Mouse (Mus musculus) small intestine, adult 2 months (tissue): ENCODE measurements at regions not wholly inside any gene's neighbourhood (a gene's known extent, or its start where the extent isn't known, plus 50 kb on each side); places are given as distances from the start of the nearest gene placed in this dataset.

Experiments used
- H3K27ac ChIP-seq: fragments of 200-500 bp; 2 replicates; pipeline ENCODE4 v1.5.1; 2012; ENCODE audit warnings: low read depth, low read length, control low read depth, inconsistent platforms; ENCODE audit not compliant: insufficient read depth
- H3K27me3 ChIP-seq: fragments of 200-500 bp; 2 replicates; pipeline ENCODE4 v1.6.1; 2012; ENCODE audit warnings: mild to moderate bottlenecking, moderate library complexity, low read length, inconsistent platforms; ENCODE audit not compliant: control insufficient read depth, insufficient read depth
- H3K36me3 ChIP-seq: fragments of 200-500 bp; 2 replicates; pipeline ENCODE4 v1.6.1; 2012; ENCODE audit warnings: mild to moderate bottlenecking, low read length, control low read depth, inconsistent platforms; ENCODE audit not compliant: control insufficient read depth, insufficient read depth
- H3K4me1 ChIP-seq: fragments of 200-500 bp; 2 replicates; pipeline ENCODE4 v1.6.1; 2012; ENCODE audit warnings: low read length, inconsistent platforms, mixed read lengths; ENCODE audit not compliant: control insufficient read depth, insufficient read depth, insufficient read length
- H3K4me3 ChIP-seq: fragments of 200-500 bp; 2 replicates; pipeline ENCODE4 v1.5.1; 2012; ENCODE audit warnings: low read depth, mild to moderate bottlenecking, control low read depth, inconsistent platforms, low read length, moderate library complexity
- CTCF ChIP-seq: fragments of 200-500 bp; IDR thresholded peaks from 2 replicates; pipeline ENCODE4 v1.5.1; 2012; ENCODE audit warnings: low read depth, mild to moderate bottlenecking, control low read depth, inconsistent platforms, low read length, moderate library complexity, mixed read lengths; ENCODE audit not compliant: insufficient replicate concordance, insufficient read length; ENCODE audit errors: extremely low read depth
- POLR2A ChIP-seq: fragments of 200-500 bp; IDR thresholded peaks from 2 replicates; pipeline ENCODE4 v1.6.1; 2012; ENCODE audit warnings: low read depth, mild to moderate bottlenecking, control low read depth, inconsistent platforms, low read length, moderate library complexity
- WGBS: fragments of 180-500 bp; shearing (Covaris S2); methylation state at CpG from one replicate; pipeline ENCODE4 v1.1.7; 2018; 5-methylcytosine and 5-hydroxymethylcytosine counted together

DNA sequence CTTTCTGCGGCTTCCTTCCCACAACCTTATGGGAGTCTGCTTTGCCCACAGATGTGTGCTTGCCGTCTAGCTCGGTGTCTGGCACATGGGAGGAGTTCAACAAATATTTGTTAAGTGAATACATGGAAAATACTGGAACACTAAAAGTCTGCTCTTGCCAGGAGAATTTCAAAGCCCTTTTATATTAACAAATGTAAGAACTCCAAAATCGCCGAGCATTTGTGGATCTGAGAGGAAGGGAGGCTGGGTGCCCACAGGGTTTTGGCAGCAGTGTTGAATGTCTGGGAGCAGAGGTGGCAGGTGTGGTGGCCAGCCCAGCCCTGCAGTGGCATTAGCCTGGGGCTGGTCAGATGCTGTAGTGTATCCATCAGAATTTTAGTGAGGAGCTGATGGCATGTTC lies 281.6 kb downstream of the Tbc1d1 start:
- no peak overlapping the region for H3K4me3 ChIP-seq
- no peak overlapping the region for H3K27ac ChIP-seq
- TF ChIP-seq CTCF (no peak), POLR2A (no peak)
- peaks cover 6% of the 10 kb centered on the region for H3K4me1 ChIP-seq
- 69% methylated on average over 5 of the region's 5 CpGs for WGBS
- no peaks in the 10 kb centered on the region for H3K27me3 ChIP-seq
- H3K36me3 ChIP-seq: no peaks in the 10 kb centered on the region

DNA sequence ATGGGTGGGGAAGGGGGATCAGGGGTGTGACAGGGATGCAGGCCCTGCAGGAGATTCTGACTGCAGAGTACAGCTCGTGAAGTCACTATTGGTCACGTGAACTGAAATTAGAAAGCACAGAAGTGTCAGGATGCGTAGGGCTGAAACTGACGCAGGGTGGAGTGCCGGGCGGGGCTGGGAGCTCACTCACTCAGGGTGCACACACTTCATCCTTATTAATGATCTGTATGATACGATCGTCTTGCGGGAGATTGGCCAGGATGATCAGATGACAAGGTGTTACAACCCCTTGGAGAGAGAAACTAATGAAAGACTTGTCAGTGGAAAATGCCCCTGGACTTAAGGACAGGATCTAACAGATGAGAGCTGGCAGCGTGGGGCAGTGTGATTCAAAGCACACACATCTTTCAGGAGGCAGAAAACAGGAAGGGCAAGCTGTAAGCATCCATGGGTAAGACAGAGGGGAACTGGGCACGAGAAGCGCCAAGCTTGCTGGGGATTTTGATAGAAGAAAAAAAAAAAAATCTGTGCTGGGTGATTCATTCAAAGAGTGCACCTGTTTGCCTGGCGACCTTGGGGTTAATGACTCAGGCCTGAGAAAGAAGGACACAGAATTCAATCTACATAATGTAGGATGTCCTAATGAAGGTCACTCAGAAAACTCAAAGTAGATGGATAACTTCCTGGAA lies 282.5 kb downstream of the Tbc1d1 start:
- Histone ChIP-seq H3K36me3 (no peaks in the 10 kb centered on the region), H3K27me3 (no peaks in the 10 kb centered on the region), H3K27ac (no peak overlapping the region), H3K4me3 (no peak overlapping the region), H3K4me1 (peaks cover 4% of the 10 kb centered on the region)
- TF ChIP-seq CTCF: no peak
- no peak for TF ChIP-seq POLR2A
- WGBS: 49% methylated on average over 13 of the region's 13 CpGs

GRCm38 (mm10) chr5:64447847-64448246 lies 291.7 kb downstream of the Tbc1d1 start:
- no peak overlapping the region for H3K4me3 ChIP-seq
- H3K27me3 ChIP-seq: no peaks in the 10 kb centered on the region
- H3K4me1 ChIP-seq: peaks cover 2% of the 10 kb centered on the region; the same call in 1 of the 2 replicates
- H3K27ac ChIP-seq: no peak overlapping the region
- no peaks in the 10 kb centered on the region for H3K36me3 ChIP-seq
- WGBS: 77% methylated on average over 4 of the region's 4 CpGs
- no peak for TF ChIP-seq CTCF
- no peak for TF ChIP-seq POLR2A

DNA sequence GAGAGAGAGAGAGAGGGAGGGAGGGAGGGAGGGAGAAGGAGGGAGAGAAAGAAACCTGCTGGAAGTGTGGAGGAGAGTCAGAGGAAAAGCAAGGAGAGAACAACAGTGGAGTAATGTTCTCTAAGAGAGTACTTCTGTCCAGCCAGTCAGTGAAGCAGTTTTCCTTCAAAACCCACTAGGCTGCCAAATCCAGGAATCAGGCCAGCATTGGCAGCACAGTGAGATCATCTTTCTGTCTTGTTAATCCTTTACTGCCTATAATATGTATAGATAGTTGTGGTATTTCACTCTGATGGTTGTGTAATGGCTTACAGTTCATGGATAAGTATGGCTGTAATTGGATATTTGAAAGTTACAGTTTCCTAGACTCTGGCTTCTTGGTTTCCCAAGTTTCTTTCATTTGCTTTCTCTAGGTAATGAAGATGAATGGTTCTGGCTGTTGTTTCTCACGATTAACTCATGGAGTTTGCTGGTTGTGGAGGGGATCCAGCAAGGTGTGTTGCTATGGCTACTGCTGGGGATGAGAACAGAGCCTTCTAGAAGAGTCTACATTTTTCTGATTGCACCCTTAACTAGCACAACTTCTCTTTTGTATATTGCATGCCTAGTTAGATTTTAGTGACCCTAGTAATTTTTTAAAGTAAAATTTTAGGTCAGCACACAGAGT lies 296.7 kb downstream of the Tbc1d1 start:
- no peaks in the 10 kb centered on the region for H3K27me3 ChIP-seq

GRCm38 (mm10) chr5:64459807-64460206 lies 303.7 kb downstream of the Tbc1d1 start:
- Histone ChIP-seq H3K4me3 (no peak overlapping the region), H3K27ac (no peak overlapping the region), H3K4me1 (peaks cover 9% of the 10 kb centered on the region), H3K36me3 (no peaks in the 10 kb centered on the region), H3K27me3 (no peaks in the 10 kb centered on the region)
- TF ChIP-seq CTCF: no peak
- TF ChIP-seq POLR2A: no peak
- 80% methylated on average over 5 of the region's 5 CpGs for WGBS

More for the DNA sequence above, 296.7 kb downstream of the Tbc1d1 start:
- 37% methylated on average over 1 of the region's 1 CpGs for WGBS
- H3K4me3 ChIP-seq: no peak overlapping the region
- no peak overlapping the region for H3K27ac ChIP-seq
- no peaks in the 10 kb centered on the region for H3K36me3 ChIP-seq
- no peaks in the 10 kb centered on the region; the same call in 1 of the 2 replicates for H3K4me1 ChIP-seq
- TF ChIP-seq POLR2A (no peak), CTCF (no peak)

- H3K36me3 ChIP-seq: no peaks in the 10 kb centered on the region
- H3K27me3 ChIP-seq: no peaks in the 10 kb centered on the region
- H3K4me1 ChIP-seq: peaks cover 11% of the 10 kb centered on the region
- TF ChIP-seq POLR2A (no peak), CTCF (no peak)
- WGBS: 96% methylated on average over 1 of the region's 1 CpGs
- no peak overlapping the region for H3K4me3 ChIP-seq
- H3K27ac ChIP-seq: no peak overlapping the region
These were observed 304.8 kb downstream of the Tbc1d1 start for GRCm38 (mm10) chr5:64460891-64461290.

GRCm38 (mm10) chr5:64461592-64461991 lies 305.5 kb downstream of the Tbc1d1 start:
- peaks cover 18% of the 10 kb centered on the region for H3K4me1 ChIP-seq
- TF ChIP-seq POLR2A (no peak), CTCF (no peak)
- no peaks in the 10 kb centered on the region for H3K36me3 ChIP-seq
- WGBS: 97% methylated on average over 4 of the region's 4 CpGs
- no peak overlapping the region for H3K4me3 ChIP-seq
- no peak overlapping the region for H3K27ac ChIP-seq
- no peaks in the 10 kb centered on the region for H3K27me3 ChIP-seq

- TF ChIP-seq CTCF (no peak), POLR2A (no peak)
- Histone ChIP-seq H3K27ac (no peak overlapping the region), H3K4me3 (no peak overlapping the region), H3K27me3 (no peaks in the 10 kb centered on the region), H3K4me1 (peaks cover 19% of the 10 kb centered on the region), H3K36me3 (no peaks in the 10 kb centered on the region)
- WGBS: 74% methylated on average over 3 of the region's 3 CpGs
These were observed 306.3 kb downstream of the Tbc1d1 start for GRCm38 (mm10) chr5:64462411-64462810.
